Mouse (Mus musculus) hindbrain, embryonic 11.5 days (tissue): ENCODE results near the gene Qrsl1. TPM values are rescaled to one million over a fixed set of nuclear protein-coding genes. Genes with fewer than 3 reads are reported as not detected.

Source experiments
- ATAC-seq: fragments of 200-750 bp; cut with Nextera tagmentation; 2 replicates; pipeline ENCODE4 v1.8.0; 2017; ENCODE audit warnings: mild to moderate bottlenecking, moderate TSS enrichment, moderate library complexity; ENCODE audit not compliant: low FRiP score
- DNase-seq: peaks from one replicate; pipeline ENCODE4 v3.0.0-alpha.2; 2015; ENCODE audit warnings: low spot score
- H3K27ac ChIP-seq: fragments of 300-500 bp; sonication (generic); 2 replicates; pipeline ENCODE4 v1.5.1; 2014; ENCODE audit warnings: mild to moderate bottlenecking, low read depth, low read length
- H3K27me3 ChIP-seq: fragments of 300-500 bp; sonication (generic); 2 replicates; pipeline ENCODE4 v1.6.1; 2014; ENCODE audit warnings: mild to moderate bottlenecking, low read length, moderate library complexity, mixed read lengths; ENCODE audit not compliant: control insufficient read depth, insufficient read depth
- H3K36me3 ChIP-seq: fragments of 300-500 bp; sonication (generic); 2 replicates; pipeline ENCODE4 v1.6.1; 2014; ENCODE audit warnings: mild to moderate bottlenecking, low read length, moderate library complexity, mixed read lengths; ENCODE audit not compliant: control insufficient read depth, insufficient read depth
- H3K4me1 ChIP-seq: fragments of 300-500 bp; sonication (generic); replicated peaks from 2 replicates; pipeline ENCODE4 v1.6.1; 2014; ENCODE audit warnings: low read length, mixed read lengths; ENCODE audit not compliant: control insufficient read depth, insufficient read depth
- H3K4me2 ChIP-seq: fragments of 300-500 bp; sonication (generic); replicated peaks from 2 replicates; pipeline ENCODE4 v1.6.1; 2014; ENCODE audit warnings: mild to moderate bottlenecking, low read depth, low read length
- H3K4me3 ChIP-seq: fragments of 300-500 bp; sonication (generic); 2 replicates; pipeline ENCODE4 v1.5.1; 2014; ENCODE audit warnings: low read depth, low read length
- H3K9ac ChIP-seq: fragments of 300-500 bp; sonication (generic); 2 replicates; pipeline ENCODE4 v1.6.1; 2014; ENCODE audit warnings: low read depth, low read length
- H3K9me3 ChIP-seq: fragments of 300-500 bp; sonication (generic); 2 replicates; pipeline ENCODE4 v1.6.1; 2016; ENCODE audit warnings: low read length; ENCODE audit not compliant: control insufficient read depth
- WGBS: fragments of 180-500 bp; shearing (Covaris S2); extraction: QIAGEN DNeasy Blood & Tissue Kit; methylation state at CpG from one replicate; pipeline ENCODE4 v1.1.7; 2014; 5-methylcytosine and 5-hydroxymethylcytosine counted together
- polyA plus RNA-seq: library from polyadenylated mRNA; unstranded; fragments of >200 nt; fragmentation: Nextera tagmentation; extraction: Ambion mirVana; gene quantifications from 2 replicates; pipeline ENCODE4 v1.2.1, GENCODE M21; 2014

Gene Qrsl1
- polyA plus RNA-seq, 1 experiment from 2014 or later = 30.1 TPM

- H3K9ac ChIP-seq = no peak overlapping the region
- no peaks in the 10 kb centered on the region for H3K9me3 ChIP-seq
- H3K27ac ChIP-seq = no peak overlapping the region
- H3K4me2 ChIP-seq = no peak overlapping the region
- H3K4me1 ChIP-seq = no peaks in the 10 kb centered on the region
- 92% methylated on average over 7 of the region's 7 CpGs for WGBS
- DNase-seq (no peak), ATAC-seq (no peak)
- no peaks in the 10 kb centered on the region for H3K27me3 ChIP-seq
- H3K36me3 ChIP-seq = no peaks in the 10 kb centered on the region
- H3K4me3 ChIP-seq = no peak overlapping the region
These were observed 3.3 kb downstream of the Qrsl1 start for GRCm38 (mm10) chr10:43898276-43898675.

DNA sequence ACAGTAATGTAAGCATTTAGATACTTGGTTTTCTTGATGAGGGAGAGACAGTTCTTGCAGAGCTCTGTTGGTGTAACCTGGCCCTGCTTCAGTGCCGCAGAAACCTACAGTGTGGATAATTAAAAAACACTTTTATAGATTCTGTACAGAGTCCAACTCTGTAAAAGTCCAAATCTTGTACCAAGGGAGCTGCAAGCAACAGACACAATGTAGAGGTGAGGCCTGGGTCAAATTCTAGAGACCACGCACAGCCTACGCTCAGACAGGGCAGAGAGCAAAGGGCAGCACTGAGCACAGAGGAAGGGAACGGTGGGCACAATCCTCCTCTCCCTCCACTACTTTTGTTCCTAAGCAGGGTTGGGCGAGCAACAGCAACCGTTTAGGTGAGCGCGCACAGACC is 5.5 kb downstream of the Qrsl1 start:
- Histone ChIP-seq H3K9ac (no peak overlapping the region), H3K4me3 (no peak overlapping the region), H3K36me3 (no peaks in the 10 kb centered on the region), H3K9me3 (no peaks in the 10 kb centered on the region), H3K27me3 (no peaks in the 10 kb centered on the region), H3K27ac (no peak overlapping the region), H3K4me1 (no peaks in the 10 kb centered on the region), H3K4me2 (no peak overlapping the region)
- ATAC-seq (no peak), DNase-seq (no peak)
- 94% methylated on average over 8 of the region's 8 CpGs for WGBS

DNA sequence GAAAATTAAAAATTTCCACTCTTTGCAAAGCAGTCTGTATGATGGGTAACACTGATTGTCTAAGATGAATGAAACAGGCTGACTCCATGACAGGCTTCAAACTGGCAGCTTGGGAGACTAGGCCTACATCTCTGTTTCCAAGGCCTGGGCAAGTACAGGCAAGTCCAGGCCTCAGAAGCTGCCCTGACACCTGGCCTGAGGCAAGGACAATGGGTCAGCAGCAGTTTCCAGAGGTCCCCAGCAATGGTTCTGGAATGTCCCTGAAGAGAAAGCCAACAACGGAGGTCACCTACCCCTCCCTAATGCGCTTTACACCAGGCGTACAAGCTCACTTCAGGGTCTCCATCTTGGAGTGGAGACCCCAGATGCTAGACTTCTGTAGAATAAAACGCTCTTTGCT is 8.6 kb downstream of the Qrsl1 start:
- no peaks in the 10 kb centered on the region for H3K9me3 ChIP-seq
- DNase-seq (no peak), ATAC-seq (no peak)
- no peaks in the 10 kb centered on the region for H3K4me1 ChIP-seq
- no peak overlapping the region for H3K27ac ChIP-seq
- H3K4me3 ChIP-seq = no peak overlapping the region
- H3K4me2 ChIP-seq = no peak overlapping the region
- H3K27me3 ChIP-seq = no peaks in the 10 kb centered on the region
- H3K9ac ChIP-seq = no peak overlapping the region
- 94% methylated on average over 4 of the region's 4 CpGs for WGBS
- H3K36me3 ChIP-seq = no peaks in the 10 kb centered on the region

- H3K27me3 ChIP-seq = no peaks in the 10 kb centered on the region
- no peaks in the 10 kb centered on the region; the same call in 1 of the 2 replicates for H3K36me3 ChIP-seq
- no peak overlapping the region for H3K4me3 ChIP-seq
- ATAC-seq = no peak
- no peak overlapping the region for H3K9ac ChIP-seq
- no peak for DNase-seq
- no peaks in the 10 kb centered on the region for H3K9me3 ChIP-seq
- H3K4me2 ChIP-seq = no peak overlapping the region
- WGBS = 95% methylated on average over 16 of the region's 16 CpGs
- no peaks in the 10 kb centered on the region for H3K4me1 ChIP-seq
- H3K27ac ChIP-seq = no peak overlapping the region
These were observed 12.6 kb downstream of the Qrsl1 start for GRCm38 (mm10) chr10:43888976-43889375.

GRCm38 (mm10) chr10:43887676-43888075 is 13.9 kb downstream of the Qrsl1 start:
- no peak for ATAC-seq
- Histone ChIP-seq H3K9me3 (no peaks in the 10 kb centered on the region), H3K4me1 (no peaks in the 10 kb centered on the region), H3K27me3 (no peaks in the 10 kb centered on the region), H3K27ac (no peak overlapping the region), H3K4me2 (no peak overlapping the region), H3K36me3 (no peaks in the 10 kb centered on the region; the same call in 1 of the 2 replicates), H3K9ac (no peak overlapping the region), H3K4me3 (no peak overlapping the region)
- WGBS = 83% methylated on average over 9 of the region's 9 CpGs
- no peak for DNase-seq

GRCm38 (mm10) chr10:43871458-43871857 is 30.1 kb downstream of the Qrsl1 start:
- Histone ChIP-seq H3K27me3 (no peaks in the 10 kb centered on the region), H3K4me3 (no peak overlapping the region), H3K27ac (no peak overlapping the region), H3K36me3 (no peaks in the 10 kb centered on the region), H3K9me3 (no peaks in the 10 kb centered on the region), H3K9ac (no peak overlapping the region), H3K4me1 (no peaks in the 10 kb centered on the region), H3K4me2 (no peak overlapping the region)
- WGBS = 89% methylated on average over 1 of the region's 1 CpGs
- no peak for DNase-seq
- ATAC-seq = no peak

- Histone ChIP-seq H3K9me3 (no peaks in the 10 kb centered on the region), H3K4me1 (no peaks in the 10 kb centered on the region), H3K27ac (no peak overlapping the region), H3K4me3 (no peak overlapping the region), H3K27me3 (no peaks in the 10 kb centered on the region), H3K9ac (no peak overlapping the region), H3K36me3 (no peaks in the 10 kb centered on the region), H3K4me2 (no peak overlapping the region)
- ATAC-seq (no peak), DNase-seq (peak; percentile 70)
- WGBS = 69% methylated on average over 10 of the region's 10 CpGs
These were observed 30.8 kb downstream of the Qrsl1 start for GRCm38 (mm10) chr10:43870752-43871151.

- H3K9ac ChIP-seq = no peak overlapping the region
- H3K27me3 ChIP-seq = no peaks in the 10 kb centered on the region
- no peak overlapping the region for H3K27ac ChIP-seq
- H3K36me3 ChIP-seq = no peaks in the 10 kb centered on the region
- H3K4me1 ChIP-seq = no peaks in the 10 kb centered on the region
- DNase-seq = no peak
- WGBS = 81% methylated on average over 3 of the region's 3 CpGs
- H3K9me3 ChIP-seq = no peaks in the 10 kb centered on the region
- H3K4me2 ChIP-seq = no peak overlapping the region
- no peak for ATAC-seq
- no peak overlapping the region for H3K4me3 ChIP-seq
These were observed 45.2 kb downstream of the Qrsl1 start for GRCm38 (mm10) chr10:43856351-43856750.

DNA sequence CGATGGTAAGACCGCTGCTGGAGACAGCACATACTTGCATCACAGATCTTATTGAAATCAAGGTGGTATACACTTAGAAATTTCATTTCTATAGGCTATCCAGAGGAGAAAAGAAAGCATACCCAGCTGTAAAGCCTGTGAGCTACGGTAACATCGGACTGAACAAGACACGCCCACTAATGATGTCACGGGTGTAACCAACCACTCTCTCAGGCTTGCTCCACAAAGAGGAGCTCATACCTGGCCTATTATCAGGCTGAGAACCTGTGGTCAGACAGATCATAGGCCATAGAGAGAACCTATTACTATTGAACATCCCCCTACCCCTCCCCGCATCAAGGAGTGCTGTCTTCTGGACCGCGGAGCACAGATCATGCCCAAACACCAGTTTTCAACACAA is 45.6 kb downstream of the Qrsl1 start:
- Histone ChIP-seq H3K9ac (no peak overlapping the region), H3K9me3 (no peaks in the 10 kb centered on the region), H3K4me1 (no peaks in the 10 kb centered on the region), H3K27me3 (no peaks in the 10 kb centered on the region), H3K36me3 (no peaks in the 10 kb centered on the region), H3K27ac (no peak overlapping the region), H3K4me2 (no peak overlapping the region), H3K4me3 (no peak overlapping the region)
- no peak for ATAC-seq
- WGBS = 96% methylated on average over 9 of the region's 9 CpGs
- DNase-seq = no peak
